ENCODE assay signal across 7 mouse cellular contexts in the genomic region with DNA sequence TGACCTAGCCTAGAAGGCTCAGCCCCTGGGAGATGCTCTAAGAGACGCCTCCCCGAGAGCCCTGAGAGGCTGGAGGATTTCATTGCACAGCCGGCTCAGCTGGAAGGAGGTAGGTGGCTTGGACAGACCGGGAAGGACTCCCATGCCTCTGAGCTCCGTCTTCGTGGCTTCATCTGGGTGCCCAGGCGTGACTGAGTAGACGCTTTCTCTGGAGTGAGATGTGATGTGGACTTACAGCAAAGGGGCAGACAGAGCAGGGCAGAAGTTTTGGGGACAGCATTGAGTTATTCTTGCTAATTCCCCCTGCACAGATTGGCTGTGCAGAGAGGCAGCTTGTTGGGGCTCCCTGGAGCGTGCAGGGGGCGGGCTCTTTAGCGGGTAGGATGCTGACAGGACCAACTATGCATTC. TPM values are rescaled to one million over a fixed set of nuclear protein-coding genes. Genes with fewer than 3 reads are reported as not detected.
DNase-seq lines count a peak whose midpoint lies in the region; ATAC-seq and TF ChIP-seq lines count a peak whose summit lies in the region.

No protein-coding gene starts in this region.

- no peaks in the 10 kb centered on the region for H3K36me3 ChIP-seq in lung, embryonic 16.5 days (ENCODE audit: control insufficient read depth, insufficient read depth, low read length)
- no peaks in the 10 kb centered on the region for H3K36me3 ChIP-seq in forebrain, embryonic 13.5 days (ENCODE audit: poor library complexity, severe bottlenecking)
- H3K36me3 ChIP-seq in hindbrain, embryonic 15.5 days, result no peaks in the 10 kb centered on the region
- H3K36me3 ChIP-seq in myocyte (ENCODE audit: control insufficient read depth, insufficient read depth), result no peaks in the 10 kb centered on the region

- TF ChIP-seq POLR2A in myocyte (IDR thresholded peaks at IDR 0.05; ENCODE audit: insufficient read length, low read depth), result no peak

- 6% methylated on average over 11 of the region's 11 CpGs for WGBS in lung, embryonic 16.5 days
- 7% methylated on average over 11 of the region's 11 CpGs for whole genome bisulfite sequencing in forebrain, embryonic 13.5 days
- WGBS in hindbrain, embryonic 15.5 days, result 11% methylated on average over 11 of the region's 11 CpGs

- no peaks in the 10 kb centered on the region for H3K9me3 ChIP-seq in lung, embryonic 16.5 days (ENCODE audit: control insufficient read depth, low read length)
- no peaks in the 10 kb centered on the region for H3K9me3 ChIP-seq in forebrain, embryonic 13.5 days (replicated peaks)
- no peaks in the 10 kb centered on the region for H3K9me3 ChIP-seq in hindbrain, embryonic 15.5 days

- H3K9ac ChIP-seq in lung, embryonic 16.5 days (ENCODE audit: low read length), result peak overlapping the region; percentile 58
- peak overlapping the region; percentile 30; the same call in 1 of the 2 replicates for H3K9ac ChIP-seq in forebrain, embryonic 13.5 days
- peak overlapping the region; percentile 9; the same call in 1 of the 2 replicates for H3K9ac ChIP-seq in hindbrain, embryonic 15.5 days

- H3K4me2 ChIP-seq in lung, embryonic 16.5 days (ENCODE audit: low read depth, low read length), result peak overlapping the region; percentile 53
- peak overlapping the region; percentile 48 for H3K4me2 ChIP-seq in forebrain, embryonic 13.5 days
- peak overlapping the region; percentile 49 for H3K4me2 ChIP-seq in hindbrain, embryonic 15.5 days
- H3K4me2 ChIP-seq in myocyte (ENCODE audit: low read depth), result peak overlapping the region; percentile 60

- H3K27me3 ChIP-seq in lung, embryonic 16.5 days (ENCODE audit: control insufficient read depth, insufficient read depth, low read depth, low read length), result no peaks in the 10 kb centered on the region
- peaks cover 21% of the 10 kb centered on the region for H3K27me3 ChIP-seq in forebrain, embryonic 13.5 days
- H3K27me3 ChIP-seq in hindbrain, embryonic 15.5 days, result 0 out of 2 replicates have a peak, but pooled peaks cover 5% of the 10 kb centered on the region
- no peaks in the 10 kb centered on the region for H3K27me3 ChIP-seq in myocyte (ENCODE audit: control insufficient read depth, insufficient read depth, insufficient read length)

- H3K79me2 ChIP-seq in myocyte (ENCODE audit: control insufficient read depth, insufficient read depth), result no peaks in the 10 kb centered on the region

- peak overlapping the region; percentile 40 for H3K4me3 ChIP-seq in lung, embryonic 16.5 days (ENCODE audit: low read length)
- H3K4me3 ChIP-seq in forebrain, embryonic 13.5 days, result peak overlapping the region; percentile 23
- H3K4me3 ChIP-seq in hindbrain, embryonic 15.5 days, result peak overlapping the region; percentile 31
- no peak overlapping the region for H3K4me3 ChIP-seq in myocyte

- peak overlapping the region; percentile 83 for H3K27ac ChIP-seq in lung, embryonic 16.5 days (ENCODE audit: low read length)
- H3K27ac ChIP-seq in forebrain, embryonic 13.5 days, result no peak overlapping the region
- H3K27ac ChIP-seq in hindbrain, embryonic 15.5 days (replicated peaks), result peak overlapping the region; percentile 65

- no peak overlapping the region for H3ac ChIP-seq in myocyte (ENCODE audit: control insufficient read depth, insufficient read length)

- H3K4me1 ChIP-seq in lung, embryonic 16.5 days (replicated peaks; ENCODE audit: control insufficient read depth, insufficient read depth, low read length), result peaks cover 49% of the 10 kb centered on the region
- peaks cover 43% of the 10 kb centered on the region for H3K4me1 ChIP-seq in forebrain, embryonic 13.5 days
- H3K4me1 ChIP-seq in hindbrain, embryonic 15.5 days (replicated peaks), result peaks cover 51% of the 10 kb centered on the region

- DNase-seq in lung, postnatal 36 days, result no peak
- no peak for DNase-seq in urinary bladder, adult 2 months (ENCODE audit: low spot score)
- DNase-seq in left cerebral cortex, adult 11 months (ENCODE audit: low spot score), result no peak

- peak; percentile 29 for ATAC-seq in lung, embryonic 16.5 days (ENCODE audit: low read depth)
- no peak for ATAC-seq in forebrain, embryonic 13.5 days
- ATAC-seq in hindbrain, embryonic 15.5 days (ENCODE audit: low FRiP score, low read depth), result no peak

TF ChIP-seq in myocyte, 11 proteins besides CTCF, POLR2A, EP300 and RAD21:
- TF ChIP-seq POLR2AphosphoS2 (IDR thresholded peaks at IDR 0.05; ENCODE audit: insufficient read length, low read depth) (no peak), TCF3 (IDR thresholded peaks at IDR 0.05; ENCODE audit: insufficient read length, low read depth) (no peak), REST (IDR thresholded peaks at IDR 0.05; ENCODE audit: insufficient read depth, insufficient read length) (no peak), CEBPB (IDR thresholded peaks at IDR 0.05; ENCODE audit: insufficient read depth, poor library complexity, severe bottlenecking) (no peak), USF1 (IDR thresholded peaks at IDR 0.05; ENCODE audit: low read depth) (no peak), SRF (IDR thresholded peaks at IDR 0.05; ENCODE audit: control insufficient read depth, insufficient read length, low read depth) (no peak), MYOG (IDR thresholded peaks at IDR 0.05; ENCODE audit: control insufficient read depth in 1 of 3, insufficient read depth in 1 of 3, insufficient read length in 2 of 3, low read depth in 2 of 3) (no peak), MYOD1 (IDR thresholded peaks at IDR 0.05; ENCODE audit: control insufficient read depth in 1 of 3, insufficient read length in 2 of 3, low read depth in 2 of 3) (no peak), MAX (IDR thresholded peaks at IDR 0.05; ENCODE audit: low read depth) (no peak), E2F4 (IDR thresholded peaks at IDR 0.05; ENCODE audit: insufficient read depth) (no peak), TCF12 (IDR thresholded peaks at IDR 0.05; ENCODE audit: insufficient read depth, poor library complexity, severe bottlenecking) (no peak)
TF ChIP-seq in myocyte: peak in this region for 0.

RNA-seq across cellular contexts. Expression of gene C1qtnf1, which starts 0.5 kb away (rescaled TPM):
- polyA plus RNA-seq in lung, embryonic 16.5 days (2015; fragmentation: Nextera tagmentation; extraction: Ambion mirVana), result 8.0 and 8.2 TPM in 2 replicates
- 1.6 and 2.0 TPM in 2 replicates for polyA plus RNA-seq in forebrain, embryonic 13.5 days (2015; fragmentation: Nextera tagmentation; extraction: Ambion mirVana)
- polyA plus RNA-seq in hindbrain, embryonic 15.5 days (2015; fragmentation: Nextera tagmentation; extraction: Ambion mirVana), result 5.1 and 5.3 TPM in 2 replicates
- 9.8 TPM for polyA plus RNA-seq in myocyte (2012; fragmentation: generic; extraction: Trizol)
- polyA plus RNA-seq in urinary bladder, adult 2 months (2012; rRNA removed), result 31.7 and 38.1 TPM in 2 replicates

RNA-seq across cellular contexts. Expression of gene Cant1, which starts 9.6 kb away (rescaled TPM):
- polyA plus RNA-seq in lung, embryonic 16.5 days (2015; fragmentation: Nextera tagmentation; extraction: Ambion mirVana), result 26.5 and 28.9 TPM in 2 replicates
- 20.2 and 20.3 TPM in 2 replicates for polyA plus RNA-seq in forebrain, embryonic 13.5 days (2015; fragmentation: Nextera tagmentation; extraction: Ambion mirVana)
- 30.8 and 33.7 TPM in 2 replicates for polyA plus RNA-seq in hindbrain, embryonic 15.5 days (2015; fragmentation: Nextera tagmentation; extraction: Ambion mirVana)
- 33.7 TPM for polyA plus RNA-seq in myocyte (2012; fragmentation: generic; extraction: Trizol)
- 38.2 and 41.2 TPM in 2 replicates for polyA plus RNA-seq in urinary bladder, adult 2 months (2012; rRNA removed)

RNA-seq across cellular contexts. Expression of gene Lgals3bp, which starts 26.6 kb away (rescaled TPM):
- 7.3 and 10.4 TPM in 2 replicates for polyA plus RNA-seq in lung, embryonic 16.5 days (2015; fragmentation: Nextera tagmentation; extraction: Ambion mirVana)
- polyA plus RNA-seq in forebrain, embryonic 13.5 days (2015; fragmentation: Nextera tagmentation; extraction: Ambion mirVana), result 1.1 and 1.3 TPM in 2 replicates
- polyA plus RNA-seq in hindbrain, embryonic 15.5 days (2015; fragmentation: Nextera tagmentation; extraction: Ambion mirVana), result 5.9 and 8.3 TPM in 2 replicates
- polyA plus RNA-seq in myocyte (2012; fragmentation: generic; extraction: Trizol), result 16.4 TPM
- 154 and 187 TPM in 2 replicates for polyA plus RNA-seq in urinary bladder, adult 2 months (2012; rRNA removed)

RNA-seq across cellular contexts. Expression of gene Engase, which starts 48.2 kb away (rescaled TPM):
- polyA plus RNA-seq in lung, embryonic 16.5 days (2015; fragmentation: Nextera tagmentation; extraction: Ambion mirVana), result 7.2 and 7.9 TPM in 2 replicates
- polyA plus RNA-seq in forebrain, embryonic 13.5 days (2015; fragmentation: Nextera tagmentation; extraction: Ambion mirVana), result 4.5 and 5.6 TPM in 2 replicates
- polyA plus RNA-seq in hindbrain, embryonic 15.5 days (2015; fragmentation: Nextera tagmentation; extraction: Ambion mirVana), result 6.8 and 7.7 TPM in 2 replicates
- polyA plus RNA-seq in myocyte (2012; fragmentation: generic; extraction: Trizol), result 5.1 TPM
- 14.0 and 15.4 TPM in 2 replicates for polyA plus RNA-seq in urinary bladder, adult 2 months (2012; rRNA removed)
